Mouse (Mus musculus): ENCODE measurements around the gene Tdrd1.
A peak's percentile ranks its signal among the peaks of the same experiment; 100 is the strongest.

Tdrd1 gene

DNA sequence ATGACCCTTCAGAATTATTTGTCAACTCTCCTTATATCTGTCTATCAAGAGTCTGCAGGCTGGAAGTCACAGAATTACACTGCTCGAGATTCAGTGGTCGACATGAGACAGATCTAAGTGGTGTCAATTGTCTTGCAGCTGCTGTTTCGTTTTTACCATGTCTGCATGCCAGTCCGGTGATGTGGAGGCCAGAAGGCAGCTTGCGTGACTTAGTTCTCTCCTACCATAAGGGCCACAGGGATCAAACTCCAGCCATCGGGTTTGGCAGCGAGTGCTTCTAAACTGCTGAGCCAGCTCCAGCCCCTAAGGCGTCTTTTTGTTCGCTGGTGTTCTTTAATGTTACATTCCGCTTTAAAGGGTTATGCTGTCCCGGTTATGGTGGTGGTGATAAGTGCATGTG is 2.3 kb downstream of the Tdrd1 start:
- DNase-seq (ENCODE audit: low read depth, low spot score) = no peak

DNA sequence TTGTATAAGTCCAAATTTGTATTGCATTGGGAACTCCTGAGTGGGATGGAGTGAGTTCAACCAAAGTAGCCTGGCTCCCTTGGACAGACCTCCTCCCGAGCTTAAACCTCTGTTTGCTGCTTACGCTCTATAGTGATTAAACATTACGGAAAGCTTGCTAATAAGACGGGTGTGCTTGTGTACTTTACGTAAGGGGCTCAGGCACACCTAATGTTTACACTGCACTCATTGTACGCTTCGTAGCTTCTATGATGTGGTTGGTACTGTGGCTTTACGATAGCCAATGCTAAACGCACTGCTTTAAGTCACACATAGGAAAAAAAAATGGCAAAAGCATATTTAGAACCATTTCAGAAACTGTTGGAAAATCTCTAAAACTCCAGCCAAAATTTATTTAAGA is 3.3 kb downstream of the Tdrd1 start:
- no peak for DNase-seq (ENCODE audit: low read depth, low spot score)

DNA sequence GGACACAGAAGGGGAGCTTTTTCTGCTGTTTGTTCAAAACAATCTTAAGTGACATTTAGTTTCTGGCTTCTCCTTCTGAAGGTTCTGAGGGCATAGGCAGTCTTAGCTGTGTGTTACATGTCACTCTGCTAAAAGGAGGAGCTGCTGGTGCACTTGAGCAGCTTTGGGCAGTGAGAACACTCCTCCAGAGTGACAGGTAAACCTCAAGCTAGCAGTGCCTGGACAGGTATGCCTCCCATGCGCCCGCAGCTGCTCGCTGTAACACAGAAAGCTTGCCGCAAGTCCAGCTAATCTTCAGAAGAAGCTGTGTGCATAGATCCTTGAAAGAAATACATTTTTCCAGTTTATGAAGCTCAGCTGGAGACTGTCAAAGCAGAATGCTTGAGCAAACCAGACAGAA is 4.2 kb downstream of the Tdrd1 start:
- DNase-seq (ENCODE audit: low read depth, low spot score) = no peak

DNA sequence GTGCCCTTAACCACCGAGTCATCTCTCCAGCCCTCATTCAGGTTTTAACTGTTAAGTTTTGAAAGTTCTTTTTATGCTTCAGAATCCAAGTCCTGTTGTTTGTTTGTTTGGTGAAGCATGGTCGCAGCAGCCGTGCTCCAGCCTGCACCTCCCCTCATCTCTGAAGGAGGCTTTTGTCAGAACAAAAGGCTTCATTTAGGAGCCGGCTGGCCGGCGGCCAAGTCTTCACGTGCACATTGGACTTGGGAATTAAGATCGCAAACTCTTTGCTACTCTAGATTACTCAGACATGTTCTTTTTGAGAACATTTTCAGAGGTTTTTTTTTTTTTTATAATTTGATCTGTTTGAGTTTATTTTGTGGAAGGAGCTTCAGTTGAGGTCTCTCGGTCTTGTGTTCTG is 9.3 kb downstream of the Tdrd1 start:
- DNase-seq (ENCODE audit: low read depth, low spot score) = no peak

DNA sequence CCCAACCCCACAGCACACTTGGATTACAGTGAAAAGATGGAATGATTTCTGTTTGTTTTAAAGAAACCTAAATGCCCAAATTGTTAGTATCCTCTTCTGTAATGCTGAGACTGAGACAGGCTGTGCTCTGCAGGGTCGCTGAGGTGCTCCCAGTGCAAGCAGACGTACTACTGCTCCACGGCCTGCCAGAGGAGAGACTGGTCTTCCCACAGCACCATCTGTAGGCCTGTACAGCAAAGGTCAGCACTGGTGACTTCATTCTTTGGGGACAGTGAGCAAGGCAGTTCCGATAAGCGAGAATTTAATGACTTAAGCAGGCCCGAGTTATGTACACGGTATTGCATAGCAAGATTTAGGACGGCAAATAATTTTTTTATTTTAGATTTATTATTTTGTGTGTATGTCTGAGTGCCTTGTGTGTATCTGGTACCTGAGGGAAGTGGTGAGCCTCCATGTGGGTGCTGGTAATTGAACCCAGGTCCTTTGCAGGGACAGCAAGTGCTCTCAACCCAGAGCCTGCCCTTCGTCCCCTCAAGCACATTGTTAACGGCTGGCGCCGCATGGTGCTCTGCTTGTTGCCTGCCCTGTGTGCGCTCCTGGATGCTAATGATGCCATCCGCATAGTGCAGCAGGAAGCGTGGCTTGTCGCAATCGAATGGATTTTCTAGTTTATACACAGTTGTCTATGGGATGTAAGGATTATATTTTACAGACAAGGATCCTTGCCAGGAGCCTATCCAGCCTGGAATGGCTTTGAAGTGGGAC is 13.1 kb downstream of the Tdrd1 start:
- no peak for DNase-seq (ENCODE audit: low read depth, low spot score)

DNA sequence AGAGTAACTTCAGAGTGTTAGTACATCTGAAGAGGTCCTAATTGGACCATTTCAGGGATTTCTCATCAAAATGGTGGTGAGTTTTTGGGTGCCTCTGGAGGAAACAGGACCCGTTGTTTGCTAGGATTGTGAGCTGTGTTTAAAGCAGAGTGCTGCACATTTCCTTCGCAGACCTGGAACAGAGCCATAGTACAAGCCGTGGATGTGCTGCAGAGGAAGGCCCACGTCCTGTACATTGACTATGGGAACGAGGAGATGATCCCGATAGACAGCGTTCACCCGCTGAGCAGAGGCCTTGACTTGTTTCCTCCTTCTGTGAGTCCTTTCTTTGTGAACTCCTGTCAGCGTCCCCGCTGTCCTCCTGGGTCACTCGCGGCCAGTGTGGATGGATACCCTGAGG is 17.0 kb downstream of the Tdrd1 start:
- DNase-seq (ENCODE audit: low read depth, low spot score) = no peak

DNA sequence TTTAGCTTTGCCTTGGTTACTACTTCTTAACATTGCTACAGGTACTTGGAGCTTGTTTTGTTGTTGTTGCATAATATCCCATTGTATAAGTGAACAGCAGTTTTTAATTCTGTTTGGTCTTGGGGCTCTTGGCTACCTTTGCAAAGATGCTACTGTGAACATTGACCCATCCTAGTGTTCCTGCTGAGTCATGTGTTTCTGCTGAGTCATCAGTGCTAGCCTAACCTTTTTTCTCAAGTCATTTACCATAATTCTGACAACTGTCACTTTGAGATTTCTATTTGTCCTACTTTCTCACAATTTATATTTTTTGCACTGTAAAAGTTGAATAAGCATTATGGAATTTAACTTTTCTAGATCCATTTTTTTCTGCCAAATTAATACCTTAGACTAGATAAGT is 26.6 kb downstream of the Tdrd1 start:
- DNase-seq (ENCODE audit: low read depth, low spot score) = no peak

DNA sequence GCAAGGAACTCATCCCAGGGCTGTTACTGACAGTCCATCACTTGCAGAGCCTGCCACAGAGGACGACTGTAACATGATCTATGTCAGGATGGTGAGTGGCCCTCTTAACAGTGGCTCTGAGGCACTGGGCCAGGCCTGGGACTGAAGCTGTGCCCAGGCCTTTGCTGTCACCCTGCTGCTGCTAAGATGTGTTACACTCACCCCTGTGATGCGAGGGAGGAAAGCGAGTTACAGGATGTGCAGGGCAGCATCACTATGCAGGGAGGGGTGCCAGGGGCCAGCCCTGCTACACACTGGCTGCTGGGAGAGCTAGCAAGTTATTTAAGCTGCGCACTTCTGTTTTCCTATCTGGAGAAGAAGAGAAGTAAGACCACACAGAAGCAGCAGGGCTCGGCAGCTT is 30.4 kb downstream of the Tdrd1 start:
- no peak for DNase-seq (ENCODE audit: low read depth, low spot score)

DNA sequence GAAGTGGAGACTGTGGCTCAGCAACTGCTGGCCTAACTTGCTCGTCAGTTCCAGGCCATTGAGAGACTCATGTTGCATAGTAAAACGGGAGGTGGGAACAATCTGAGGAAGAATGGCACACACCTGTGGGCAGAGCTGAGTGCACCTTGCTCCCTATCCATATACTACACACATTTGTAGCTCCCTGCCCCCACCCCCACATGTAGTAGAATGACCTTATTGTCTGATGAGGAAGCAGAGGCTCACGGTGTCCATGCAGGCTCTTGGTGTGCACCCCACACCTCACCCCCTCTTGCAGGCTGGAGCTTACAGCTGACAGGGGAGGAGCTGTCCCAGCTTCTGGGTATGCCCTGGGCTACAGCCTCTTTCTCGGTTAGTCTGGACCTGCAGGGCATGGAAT is 41.7 kb downstream of the Tdrd1 start:
- no peak for DNase-seq (ENCODE audit: low read depth, low spot score)

DNA sequence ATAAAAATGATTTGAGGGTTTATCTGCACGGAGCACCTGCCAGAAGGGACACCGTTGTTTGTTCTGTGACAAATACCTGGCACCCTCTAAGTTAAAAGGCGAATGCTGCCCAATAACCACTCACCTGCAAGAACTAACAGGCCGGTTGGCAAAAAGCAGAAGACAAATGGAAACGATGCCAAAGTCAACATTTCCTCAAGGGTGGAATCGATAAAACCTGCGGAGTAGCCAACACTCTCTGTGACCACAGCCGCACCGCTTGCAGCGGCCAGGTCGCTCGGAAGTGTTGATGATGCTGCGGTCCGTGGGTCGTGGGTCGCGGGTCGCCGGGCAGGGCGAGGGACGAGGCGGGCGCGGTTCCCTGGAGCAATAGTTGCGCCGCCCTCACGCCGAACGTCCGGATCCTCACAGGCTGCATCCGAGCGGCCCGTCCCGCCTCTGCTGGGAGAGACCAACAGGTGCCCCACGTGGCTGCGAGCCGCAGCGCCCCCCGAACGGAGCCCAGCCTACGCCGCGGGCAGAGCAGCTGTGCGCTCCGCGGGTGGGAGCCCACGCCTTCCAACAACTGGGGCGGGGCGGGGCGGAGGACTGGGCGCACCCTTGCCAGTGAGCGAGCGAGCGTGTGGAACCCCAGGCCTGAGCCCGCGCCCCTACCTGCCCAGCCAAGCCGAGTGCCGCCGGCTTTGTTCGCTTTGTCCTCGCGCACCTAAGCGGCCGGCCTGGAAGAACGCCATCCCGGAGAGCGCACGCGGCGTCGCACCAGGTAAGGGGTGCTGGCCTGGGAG is 48.0 kb downstream of the Tdrd1 start, which contains the start of gene Vwa2:
Gene Vwa2 (plus strand): TSS at position 434 of the 785 bp plus-strand sequence.
- no peak for DNase-seq (ENCODE audit: low read depth, low spot score)

DNA sequence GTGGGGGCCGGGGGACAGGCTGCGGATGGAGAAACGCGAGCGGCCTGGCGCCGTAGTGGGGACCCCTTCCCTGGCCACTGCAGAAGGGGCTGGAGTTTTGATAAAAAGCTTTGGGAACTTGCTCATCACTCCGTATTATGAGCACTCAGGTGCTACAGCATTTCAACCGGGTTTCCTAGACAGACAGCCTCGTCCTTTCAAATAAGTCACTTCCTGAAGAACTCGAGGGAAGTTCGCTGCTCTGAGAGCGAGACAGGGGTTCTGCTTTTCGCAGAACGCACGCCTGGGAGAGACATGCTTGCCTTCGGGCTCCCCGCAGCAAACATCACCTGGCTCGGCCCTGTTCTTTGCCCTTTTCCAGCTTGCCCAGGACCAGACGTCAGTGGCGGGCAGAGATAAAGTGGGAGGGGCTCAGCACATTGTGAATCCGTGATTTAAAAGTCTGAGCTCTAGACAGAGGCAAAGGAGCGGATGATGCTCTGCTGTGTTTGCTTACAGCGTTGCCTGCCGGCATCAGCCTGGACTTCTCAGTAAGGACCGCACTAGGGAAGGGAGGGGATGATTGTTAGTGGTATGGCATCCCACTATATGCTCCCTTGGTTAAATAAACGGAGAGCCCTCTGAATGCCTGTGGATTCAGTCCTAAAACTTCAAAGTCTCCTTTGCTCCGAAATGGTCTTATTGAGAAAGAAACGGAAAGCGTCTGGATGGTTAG is 48.7 kb downstream of the Tdrd1 start:
- no peak for DNase-seq (ENCODE audit: low read depth, low spot score)

DNA sequence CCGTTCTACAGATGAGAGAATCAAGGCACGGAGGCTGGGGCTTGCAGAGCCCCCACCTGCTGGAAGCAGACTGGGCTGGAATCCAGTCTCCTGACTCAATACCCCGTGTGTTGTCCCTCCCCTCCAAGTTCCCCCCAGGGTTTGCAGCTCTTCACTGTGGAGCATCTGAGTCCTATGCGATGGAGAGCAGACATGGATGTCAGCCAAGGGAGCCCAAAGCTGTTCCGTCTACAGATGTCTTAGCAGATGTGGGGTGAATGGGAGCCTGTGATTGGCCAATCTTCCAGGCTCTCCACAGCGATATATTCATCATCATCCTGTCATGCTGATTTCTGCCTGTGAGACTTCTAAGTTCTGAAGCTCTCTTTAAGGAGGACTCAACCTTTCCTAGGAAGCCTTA is 51.4 kb downstream of the Tdrd1 start:
- no peak for DNase-seq (ENCODE audit: low read depth, low spot score)

DNA sequence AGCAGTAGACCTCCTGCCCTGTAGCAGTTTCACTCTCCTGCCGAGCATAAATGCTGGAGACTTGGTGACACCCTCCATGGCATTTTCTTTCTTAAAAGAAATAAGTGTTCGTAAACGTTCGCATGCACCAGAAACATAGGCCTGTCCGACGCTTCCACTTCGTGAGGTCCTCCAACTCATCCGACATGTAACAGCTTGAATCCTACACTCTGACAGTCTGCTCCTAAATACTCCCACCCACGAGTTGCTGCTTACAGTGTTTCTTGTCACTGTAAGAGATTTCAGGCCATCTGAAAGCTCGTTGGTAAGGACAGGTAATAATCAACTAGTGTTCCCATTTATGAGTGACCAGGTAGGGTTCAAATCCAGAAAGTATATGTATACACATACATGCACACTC is 61.9 kb downstream of the Tdrd1 start:
- no peak for DNase-seq (ENCODE audit: low read depth, low spot score)

DNA sequence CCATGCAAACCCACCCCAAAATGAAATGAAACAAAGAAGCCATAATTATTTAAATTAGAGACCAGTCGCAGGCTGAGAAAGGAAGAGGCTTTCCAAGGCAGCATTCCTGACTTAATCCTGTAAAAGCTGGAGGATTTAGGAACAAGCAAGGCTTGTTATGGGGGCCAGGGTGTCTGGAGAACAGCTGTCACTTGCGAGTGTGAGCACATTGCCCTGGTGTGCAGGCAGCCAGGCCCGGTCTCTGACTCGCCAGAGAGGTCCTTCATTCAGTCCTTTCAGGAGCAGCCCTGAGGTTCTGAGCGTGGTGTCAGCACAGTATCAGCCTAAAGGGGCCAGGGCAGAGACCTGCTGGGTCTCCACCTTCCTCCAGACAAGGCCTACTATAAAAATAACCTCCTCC is 62.6 kb downstream of the Tdrd1 start:
- no peak for DNase-seq (ENCODE audit: low read depth, low spot score)

DNA sequence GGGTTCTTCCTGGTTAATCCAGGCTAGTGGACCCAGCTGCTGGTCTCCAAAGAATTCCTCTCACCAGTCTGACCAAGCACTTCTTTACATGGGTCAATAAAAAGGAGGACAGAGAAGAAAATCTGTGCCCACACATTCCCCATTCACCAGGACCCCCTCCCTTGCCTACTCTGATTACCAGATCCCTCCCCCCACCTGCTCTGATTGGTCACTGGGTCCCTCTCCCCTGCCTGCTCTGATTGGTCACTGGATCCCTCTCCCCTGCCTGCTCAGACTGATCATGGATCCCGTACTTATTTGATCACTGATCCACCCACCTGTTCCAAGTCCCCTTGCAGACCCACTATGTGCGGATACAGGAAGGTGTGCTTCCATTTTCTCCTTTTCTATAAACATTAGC is 65.4 kb downstream of the Tdrd1 start:
- DNase-seq (ENCODE audit: low read depth, low spot score) = no peak

DNA sequence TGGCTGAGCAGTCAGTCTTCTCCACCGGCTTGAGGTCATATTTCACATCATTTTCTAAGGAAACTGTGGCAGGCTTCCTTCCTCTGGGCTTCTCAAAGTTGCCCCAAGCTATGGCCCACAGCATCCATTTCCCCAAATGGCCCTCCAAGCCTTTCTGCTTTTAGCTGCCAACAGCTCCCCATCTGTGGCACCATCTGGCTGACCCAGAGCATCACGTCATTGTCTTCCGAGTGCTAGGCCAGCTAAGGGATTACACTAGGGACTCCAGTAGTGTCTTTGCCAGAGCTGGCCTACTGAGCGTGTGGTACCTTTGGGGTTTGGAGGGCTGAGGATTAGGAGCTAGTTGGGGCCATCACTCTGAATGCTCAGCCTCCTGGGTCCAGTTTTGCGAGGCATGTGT is 66.6 kb downstream of the Tdrd1 start:
- no peak for DNase-seq (ENCODE audit: low read depth, low spot score)

DNA sequence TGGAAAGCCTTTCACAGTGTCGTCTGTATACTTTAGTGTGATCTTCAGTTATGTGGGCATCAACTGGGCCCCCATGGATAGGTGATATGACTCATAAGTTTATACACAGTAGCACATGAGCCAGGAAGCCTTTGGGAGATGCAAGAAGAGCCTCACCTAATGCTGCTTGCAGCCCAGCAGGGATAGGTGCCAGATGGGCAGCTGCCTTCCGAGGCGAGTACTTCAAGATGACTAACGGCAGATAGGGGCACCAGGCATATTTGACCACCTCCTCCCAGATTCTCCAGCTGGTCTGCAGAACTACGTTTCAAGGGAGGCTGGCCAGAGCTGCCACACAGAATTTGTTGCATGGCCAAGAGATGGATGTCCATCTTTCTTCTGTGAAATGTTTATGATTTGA is 67.3 kb downstream of the Tdrd1 start:
- no peak for DNase-seq (ENCODE audit: low read depth, low spot score)

DNA sequence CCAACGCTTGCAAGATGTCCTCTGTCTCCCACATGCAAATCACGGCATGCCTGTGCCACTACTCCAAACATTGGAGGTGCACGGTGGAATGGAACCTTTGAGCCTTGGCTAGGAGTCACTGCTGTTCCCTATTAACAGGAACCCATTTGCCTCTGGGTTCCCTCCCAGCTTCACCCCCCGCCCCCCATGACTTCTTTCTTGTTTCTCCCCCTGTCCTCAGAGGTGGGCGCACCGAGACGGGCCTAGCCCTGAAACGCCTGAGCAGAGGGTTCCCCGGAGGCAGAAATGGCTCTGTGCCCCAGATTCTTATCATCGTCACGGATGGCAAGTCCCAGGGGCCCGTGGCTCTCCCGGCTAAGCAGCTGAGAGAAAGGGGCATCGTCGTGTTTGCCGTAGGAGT is 71.6 kb downstream of the Tdrd1 start:
- no peak for DNase-seq (ENCODE audit: low read depth, low spot score)

DNA sequence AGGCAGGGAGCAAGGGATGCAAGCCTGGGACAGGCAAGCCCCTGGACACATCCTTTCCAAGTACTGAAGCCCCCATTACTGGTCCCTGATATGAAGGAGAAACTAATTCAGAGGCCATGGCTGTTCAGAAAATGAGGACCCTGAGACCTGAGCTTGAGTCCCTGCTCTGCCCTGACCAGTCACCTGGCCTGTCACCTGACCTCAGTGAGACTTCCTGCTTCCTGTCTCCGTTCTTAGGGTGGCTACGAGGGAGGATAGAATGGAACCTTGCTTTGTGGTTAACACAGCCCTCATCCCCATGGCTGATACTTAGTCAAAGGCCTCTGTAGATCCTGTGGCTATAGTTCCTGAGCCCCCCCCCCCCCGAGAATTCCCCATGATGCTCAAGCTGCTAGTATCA is 78.1 kb downstream of the Tdrd1 start:
- DNase-seq (ENCODE audit: low read depth, low spot score) = no peak

DNA sequence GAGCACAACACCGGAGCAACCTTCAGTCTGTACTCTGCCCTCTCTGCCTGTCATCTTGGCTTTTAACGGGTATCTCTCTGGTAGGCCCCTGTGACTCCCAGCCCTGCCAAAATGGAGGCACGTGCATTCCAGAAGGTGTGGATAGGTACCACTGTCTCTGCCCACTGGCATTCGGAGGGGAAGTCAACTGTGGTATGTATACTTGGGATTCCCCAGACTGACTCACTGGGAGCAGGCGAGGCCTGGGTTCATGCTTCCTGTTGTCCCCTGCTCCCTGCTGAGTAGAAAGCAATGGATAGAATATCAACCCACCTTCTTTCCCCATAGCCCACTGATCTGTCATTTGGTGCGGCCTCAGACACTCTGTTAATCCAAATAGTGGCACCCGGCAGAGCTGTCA is 79.4 kb downstream of the Tdrd1 start:
- no peak for DNase-seq (ENCODE audit: low read depth, low spot score)

DNA sequence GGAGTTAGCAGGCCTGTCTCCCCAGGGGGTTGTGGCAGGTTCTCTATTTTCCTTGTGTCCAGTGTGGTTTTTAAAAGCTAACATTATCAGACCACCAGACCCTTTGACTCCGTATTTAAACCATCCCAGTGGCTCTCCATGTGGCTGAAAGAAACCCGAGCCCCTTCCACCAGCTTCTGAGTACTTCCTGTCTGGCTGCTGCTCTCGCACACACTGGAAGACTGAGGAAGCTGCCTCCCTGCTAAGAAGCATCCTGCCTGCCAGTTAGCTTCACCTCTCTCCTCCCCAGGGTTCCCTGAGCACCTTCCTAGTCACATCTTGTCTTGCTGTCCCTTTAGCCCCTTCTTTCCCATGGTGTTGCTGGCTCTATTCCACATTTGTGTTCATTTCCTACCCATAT is 81.8 kb downstream of the Tdrd1 start:
- no peak for DNase-seq (ENCODE audit: low read depth, low spot score)

DNA sequence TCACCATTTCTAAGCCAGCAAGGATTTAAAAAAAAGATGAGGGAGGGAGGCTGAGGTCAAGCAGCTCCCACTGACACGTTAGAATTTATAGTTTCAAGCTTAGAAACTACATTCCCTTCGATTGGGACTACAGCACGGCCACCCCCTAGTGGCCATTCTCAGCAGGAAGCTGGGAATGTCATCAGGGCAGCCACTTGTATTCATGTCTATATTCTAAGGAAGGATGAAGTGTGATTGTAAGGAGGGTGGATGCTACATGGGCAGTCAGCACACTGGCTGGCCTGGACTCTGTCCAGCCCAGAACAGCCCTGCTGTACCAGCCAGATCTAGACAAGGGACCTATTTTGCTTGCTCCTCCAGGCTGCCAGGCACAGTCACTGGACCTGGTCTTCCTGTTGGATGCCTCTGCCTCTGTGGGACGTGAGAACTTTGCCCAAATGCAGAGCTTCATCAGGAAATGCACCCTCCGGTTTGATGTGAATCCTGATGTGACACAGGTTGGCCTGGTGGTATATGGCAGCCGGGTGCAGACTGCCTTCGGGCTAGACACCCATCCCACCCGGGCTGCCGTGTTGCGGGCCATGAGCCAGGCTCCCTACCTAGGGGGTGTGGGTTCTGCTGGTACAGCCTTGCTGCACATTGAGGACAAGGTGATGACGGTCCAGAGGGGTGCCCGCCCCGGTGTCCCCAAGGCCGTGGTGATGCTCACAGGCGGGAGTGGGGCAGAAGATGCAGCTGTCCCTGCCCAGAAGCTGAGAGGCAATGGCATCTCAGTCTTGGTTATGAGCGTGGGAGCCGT is 82.7 kb downstream of the Tdrd1 start:
- DNase-seq (ENCODE audit: low read depth, low spot score) = peak; percentile 18
